Mouse (Mus musculus) lung, postnatal 0 days (tissue): ENCODE results near the gene Acox3. TPM values are rescaled to one million over a fixed set of nuclear protein-coding genes. Genes with fewer than 3 reads are reported as not detected.

Experiments
- ATAC-seq: fragments of 200-750 bp; cut with Nextera tagmentation; 2 replicates; pipeline ENCODE4 v1.8.0; 2017; ENCODE audit warnings: moderate library complexity
- DNase-seq: peaks from one replicate; pipeline ENCODE4 v3.0.0-alpha.2; 2016; ENCODE audit warnings: low spot score
- H3K27ac ChIP-seq: fragments of 300-500 bp; sonication (generic); 2 replicates; pipeline ENCODE4 v1.5.1; 2014; ENCODE audit warnings: antibody characterized with exemption, mild to moderate bottlenecking, low read length, mixed read lengths
- H3K27me3 ChIP-seq: fragments of 300-500 bp; sonication (generic); replicated peaks from 2 replicates; pipeline ENCODE4 v1.6.1; 2014; ENCODE audit warnings: low read length, mixed read lengths; ENCODE audit not compliant: insufficient read depth
- H3K36me3 ChIP-seq: fragments of 300-500 bp; sonication (generic); 2 replicates; pipeline ENCODE4 v1.6.1; 2014; ENCODE audit warnings: low read length, mixed read lengths; ENCODE audit not compliant: insufficient read depth
- H3K4me1 ChIP-seq: fragments of 300-500 bp; sonication (generic); 2 replicates; pipeline ENCODE4 v1.6.1; 2014; ENCODE audit warnings: antibody characterized with exemption, low read depth, low read length, mixed read lengths; ENCODE audit not compliant: insufficient read depth
- H3K4me2 ChIP-seq: fragments of 300-500 bp; sonication (generic); replicated peaks from 2 replicates; pipeline ENCODE4 v1.6.1; 2014; ENCODE audit warnings: low read depth, mild to moderate bottlenecking, low read length, moderate library complexity, mixed read lengths
- H3K4me3 ChIP-seq: fragments of 300-500 bp; sonication (generic); 2 replicates; pipeline ENCODE4 v1.5.1; 2014; ENCODE audit warnings: low read depth, low read length
- H3K9ac ChIP-seq: fragments of 300-500 bp; sonication (generic); replicated peaks from 2 replicates; pipeline ENCODE4 v1.6.1; 2014; ENCODE audit warnings: low read depth, mild to moderate bottlenecking
- H3K9me3 ChIP-seq: fragments of 300-500 bp; sonication (generic); 2 replicates; pipeline ENCODE4 v1.6.1; 2016; ENCODE audit warnings: low read length, mixed read lengths
- CTCF ChIP-seq: IDR thresholded peaks from 2 replicates; pipeline ENCODE4 v1.5.1; 2016; ENCODE audit warnings: antibody characterized with exemption, mild to moderate bottlenecking
- EP300 ChIP-seq: IDR thresholded peaks from 2 replicates; pipeline ENCODE4 v1.6.1; 2016; ENCODE audit warnings: antibody characterized with exemption, mild to moderate bottlenecking, control low read depth
- WGBS: fragments of 180-500 bp; shearing (Covaris S2); extraction: QIAGEN DNeasy Blood & Tissue Kit; methylation state at CpG from one replicate; pipeline ENCODE4 v1.1.7; 2014; 5-methylcytosine and 5-hydroxymethylcytosine counted together
- polyA plus RNA-seq: library from polyadenylated mRNA; unstranded; fragments of >200 nt; fragmentation: Nextera tagmentation; extraction: Ambion mirVana; gene quantifications from 2 replicates; pipeline ENCODE4 v1.2.1, GENCODE M21; 2015

Gene Acox3
- polyA plus RNA-seq, 1 experiment from 2014 or later = 15.9 TPM

- H3K27ac ChIP-seq = no peak overlapping the region
- H3K9me3 ChIP-seq = no peaks in the 10 kb centered on the region
- H3K4me1 ChIP-seq = no peaks in the 10 kb centered on the region
- H3K36me3 ChIP-seq = peaks cover 14% of the 10 kb centered on the region; the same call in 1 of the 2 replicates
- no peak for ATAC-seq
- 73% methylated on average over 7 of the region's 7 CpGs for WGBS
- H3K9ac ChIP-seq = no peak overlapping the region
- DNase-seq = no peak
- H3K4me3 ChIP-seq = no peak overlapping the region
- H3K4me2 ChIP-seq = no peak overlapping the region
- no peaks in the 10 kb centered on the region for H3K27me3 ChIP-seq
- TF ChIP-seq CTCF (no peak), EP300 (no peak)
Measured at GRCm38 (mm10) chr5:35605355-35605754, 22.5 kb downstream of the Acox3 start.

- Histone ChIP-seq H3K4me2 (no peak overlapping the region), H3K4me1 (no peaks in the 10 kb centered on the region)
Measured at GRCm38 (mm10) chr5:35606800-35607199, 24.0 kb downstream of the Acox3 start.

GRCm38 (mm10) chr5:35607784-35608183 is 24.9 kb downstream of the Acox3 start:
- Histone ChIP-seq H3K9me3 (no peaks in the 10 kb centered on the region), H3K9ac (no peak overlapping the region), H3K27me3 (no peaks in the 10 kb centered on the region), H3K4me1 (no peaks in the 10 kb centered on the region), H3K27ac (no peak overlapping the region), H3K4me2 (no peak overlapping the region), H3K4me3 (no peak overlapping the region), H3K36me3 (no peaks in the 10 kb centered on the region)
- TF ChIP-seq EP300 = no peak
- no peak for TF ChIP-seq CTCF
- 68% methylated on average over 6 of the region's 7 CpGs for WGBS
- no peak for DNase-seq
- peak; percentile 42; the same call in 1 of the 2 replicates for ATAC-seq

More at GRCm38 (mm10) chr5:35606800-35607199, 24.0 kb downstream of the Acox3 start:
- ATAC-seq (no peak), DNase-seq (no peak)
- H3K27ac ChIP-seq = no peak overlapping the region
- H3K9me3 ChIP-seq = no peaks in the 10 kb centered on the region
- H3K4me3 ChIP-seq = no peak overlapping the region
- no peak overlapping the region for H3K9ac ChIP-seq
- peaks cover 9% of the 10 kb centered on the region; the same call in 1 of the 2 replicates for H3K36me3 ChIP-seq
- no peak for TF ChIP-seq CTCF
- no peak for TF ChIP-seq EP300
- 82% methylated on average over 7 of the region's 7 CpGs for WGBS
- no peaks in the 10 kb centered on the region for H3K27me3 ChIP-seq

- H3K4me3 ChIP-seq = no peak overlapping the region
- H3K9ac ChIP-seq = no peak overlapping the region
- no peaks in the 10 kb centered on the region for H3K27me3 ChIP-seq
- H3K9me3 ChIP-seq = no peaks in the 10 kb centered on the region
- H3K4me2 ChIP-seq = no peak overlapping the region
- whole genome bisulfite sequencing = 71% methylated on average over 5 of the region's 5 CpGs
- no peaks in the 10 kb centered on the region for H3K4me1 ChIP-seq
- ATAC-seq (no peak), DNase-seq (no peak)
- no peak overlapping the region for H3K27ac ChIP-seq
- TF ChIP-seq CTCF = no peak
- no peak for TF ChIP-seq EP300
- no peaks in the 10 kb centered on the region for H3K36me3 ChIP-seq
Measured at GRCm38 (mm10) chr5:35608559-35608958, 25.7 kb downstream of the Acox3 start.

GRCm38 (mm10) chr5:35609381-35609780 is 26.5 kb downstream of the Acox3 start:
- DNase-seq (peak; percentile 83), ATAC-seq (peak; percentile 81)
- 20% methylated on average over 12 of the region's 12 CpGs for WGBS
- Histone ChIP-seq H3K36me3 (no peaks in the 10 kb centered on the region), H3K27me3 (no peaks in the 10 kb centered on the region), H3K4me3 (no peak overlapping the region), H3K27ac (no peak overlapping the region), H3K9ac (no peak overlapping the region), H3K9me3 (no peaks in the 10 kb centered on the region), H3K4me1 (no peaks in the 10 kb centered on the region), H3K4me2 (no peak overlapping the region)
- no peak for TF ChIP-seq CTCF
- no peak for TF ChIP-seq EP300

- no peaks in the 10 kb centered on the region for H3K9me3 ChIP-seq
- DNase-seq = no peak
- WGBS = 75% methylated on average over 2 of the region's 2 CpGs
- no peak overlapping the region for H3K9ac ChIP-seq
- no peaks in the 10 kb centered on the region for H3K27me3 ChIP-seq
- no peaks in the 10 kb centered on the region for H3K36me3 ChIP-seq
- no peaks in the 10 kb centered on the region for H3K4me1 ChIP-seq
- 0 out of 2 replicates have a peak, but pooled peaks have one; percentile 3 for ATAC-seq
- no peak overlapping the region for H3K4me2 ChIP-seq
- H3K4me3 ChIP-seq = no peak overlapping the region
- TF ChIP-seq CTCF (no peak), EP300 (no peak)
- H3K27ac ChIP-seq = no peak overlapping the region
Measured at GRCm38 (mm10) chr5:35609971-35610370, 27.1 kb downstream of the Acox3 start.

- no peak for TF ChIP-seq CTCF
- no peak for TF ChIP-seq EP300
- Histone ChIP-seq H3K4me1 (no peaks in the 10 kb centered on the region), H3K9ac (no peak overlapping the region), H3K9me3 (no peaks in the 10 kb centered on the region), H3K4me3 (no peak overlapping the region), H3K4me2 (no peak overlapping the region), H3K27me3 (no peaks in the 10 kb centered on the region), H3K27ac (no peak overlapping the region), H3K36me3 (no peaks in the 10 kb centered on the region)
- DNase-seq = no peak
- ATAC-seq = no peak
- WGBS = 92% methylated on average over 7 of the region's 7 CpGs
Measured at GRCm38 (mm10) chr5:35610381-35610780, 27.5 kb downstream of the Acox3 start.
